ENCODE assay signal across 12 mouse cellular contexts in the genomic region with DNA sequence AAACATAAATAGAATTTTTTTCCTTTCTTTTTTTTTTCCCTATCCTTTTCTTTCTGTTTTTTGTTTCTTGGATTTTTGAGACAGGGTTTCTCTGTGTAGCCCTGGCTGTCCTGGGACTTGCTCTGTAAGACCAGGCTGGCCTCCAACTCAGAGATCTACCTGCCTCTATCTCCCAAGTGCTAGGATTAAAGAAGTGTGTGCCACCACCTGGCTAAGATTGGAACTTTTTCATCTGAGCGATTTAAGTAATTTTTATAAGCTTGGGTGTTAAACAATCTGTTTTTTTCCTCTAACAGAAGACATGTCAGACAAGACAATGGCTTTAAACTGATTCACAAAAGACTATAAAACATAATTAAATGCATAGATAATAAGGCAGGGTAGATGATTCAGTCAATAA. TPM values are rescaled to one million over a fixed set of nuclear protein-coding genes. Genes with fewer than 3 reads are reported as not detected.
DNase-seq lines count a peak whose midpoint lies in the region; ATAC-seq and TF ChIP-seq lines count a peak whose summit lies in the region.
"Had no signal": no experiment of that assay in that cellular context is flagged by ENCODE, and none has a peak within 500 bp of the region (broad histone marks: within the 10 kb centered on the region; RNA-seq: fewer than 3 reads in every experiment).

No protein-coding gene starts in this region.

- no peaks in the 10 kb centered on the region for H3K9me3 ChIP-seq in midbrain, embryonic 14.5 days (ENCODE audit: control insufficient read depth, low read length)
- H3K9me3 ChIP-seq in midbrain, embryonic 15.5 days, result no peaks in the 10 kb centered on the region
- no peaks in the 10 kb centered on the region for H3K9me3 ChIP-seq in MEL (replicated peaks; ENCODE audit: insufficient read depth, low read length)
- H3K9me3 ChIP-seq in stomach, postnatal 0 days (ENCODE audit: control insufficient read depth, low read length), result no peaks in the 10 kb centered on the region
- H3K9me3 ChIP-seq in kidney, embryonic 15.5 days (replicated peaks), result no peaks in the 10 kb centered on the region
- H3K9me3 ChIP-seq: hindbrain, embryonic 15.5 days had no signal

- ATAC-seq in midbrain, embryonic 14.5 days (ENCODE audit: low FRiP score, low TSS enrichment), result no peak
- no peak for ATAC-seq in midbrain, embryonic 15.5 days (replicated peaks)
- ATAC-seq in stomach, postnatal 0 days (ENCODE audit: low FRiP score, low TSS enrichment), result no peak
- ATAC-seq in kidney, embryonic 15.5 days (replicated peaks; ENCODE audit: low FRiP score), result no peak
- ATAC-seq: forebrain, embryonic 14.5 days had no signal

- TF ChIP-seq EP300 in MEL (IDR thresholded peaks at IDR 0.05; ENCODE audit: low read depth in 1 of 2, low read length in 2 of 2), result no peak
- no peak for TF ChIP-seq EP300 in stomach, postnatal 0 days (optimal IDR thresholded peaks at IDR 0.05)

- TF ChIP-seq CTCF in kidney, adult 2 months (conservative IDR thresholded peaks at IDR 0.05; ENCODE audit: insufficient read depth, insufficient read length, low read depth, low read length), result 0 out of 2 replicates have a peak, but pooled peaks have one; percentile 13
- peak in 2 of 3 experiments; percentile 11 to 46; a peak in 3 of 6 replicates for TF ChIP-seq CTCF in MEL (IDR thresholded peaks at IDR 0.05 in 2 of 3, conservative IDR thresholded peaks at IDR 0.05 in 1 of 3; ENCODE audit: control insufficient read depth in 1 of 3, insufficient read depth in 1 of 3, low read depth in 2 of 3, low read length in 3 of 3, poor library complexity in 1 of 3, severe bottlenecking in 1 of 3)
- peak; percentile 56 for TF ChIP-seq CTCF in stomach, postnatal 0 days (IDR thresholded peaks at IDR 0.05; ENCODE audit: low read depth)

- H3K27me3 ChIP-seq in kidney, adult 2 months (replicated peaks; ENCODE audit: control insufficient read depth, insufficient read depth, low read length), result no peaks in the 10 kb centered on the region
- H3K27me3 ChIP-seq in midbrain, embryonic 14.5 days (ENCODE audit: control insufficient read depth, insufficient read depth, low read length), result no peaks in the 10 kb centered on the region
- H3K27me3 ChIP-seq in midbrain, embryonic 15.5 days (replicated peaks), result no peaks in the 10 kb centered on the region
- H3K27me3 ChIP-seq in MEL (ENCODE audit: control insufficient read depth in 1 of 2, insufficient read depth in 2 of 2, low read length in 2 of 2), result no peaks in the 10 kb centered on the region
- H3K27me3 ChIP-seq in stomach, postnatal 0 days (ENCODE audit: control insufficient read depth, insufficient read depth, low read length), result no peaks in the 10 kb centered on the region
- H3K27me3 ChIP-seq in kidney, embryonic 15.5 days, result no peaks in the 10 kb centered on the region
- H3K27me3 ChIP-seq: hindbrain, embryonic 15.5 days had no signal

- no peak for TF ChIP-seq POLR2A in kidney, adult 2 months (IDR thresholded peaks at IDR 0.05; ENCODE audit: low read depth, low read length)
- no peak for TF ChIP-seq POLR2A in MEL (IDR thresholded peaks at IDR 0.05; ENCODE audit: control insufficient read depth in 1 of 2, insufficient read depth in 1 of 2, low read depth in 1 of 2, low read length in 2 of 2, poor library complexity in 1 of 2)

- peak; percentile 28 for DNase-seq in kidney, adult 2 months
- no peak for DNase-seq in kidney, adult 9 months
- DNase-seq in midbrain, embryonic 14.5 days, result peak; percentile 14
- DNase-seq in MEL (ENCODE audit: low read depth, low spot score), result peak; percentile 51
- no peak for DNase-seq in stomach, postnatal 0 days (ENCODE audit: low spot score)
- DNase-seq: adrenal gland, postnatal 10 days; heart, postnatal 10 days; liver had no signal

- no peak overlapping the region for H3K4me3 ChIP-seq in kidney, adult 2 months (ENCODE audit: insufficient read depth, low read depth, low read length)
- H3K4me3 ChIP-seq in midbrain, embryonic 14.5 days (replicated peaks; ENCODE audit: low read depth, low read length), result no peak overlapping the region
- no peak overlapping the region for H3K4me3 ChIP-seq in midbrain, embryonic 15.5 days
- H3K4me3 ChIP-seq in MEL (ENCODE audit: control insufficient read depth in 1 of 2, insufficient read depth in 1 of 2, low read depth in 2 of 2, low read length in 2 of 2), result no peak overlapping the region
- H3K4me3 ChIP-seq in stomach, postnatal 0 days (ENCODE audit: low read depth, low read length), result no peak overlapping the region
- H3K4me3 ChIP-seq in kidney, embryonic 15.5 days (replicated peaks), result no peak overlapping the region
- H3K4me3 ChIP-seq: hindbrain, embryonic 15.5 days had no signal

- H3K4me1 ChIP-seq in kidney, adult 2 months (ENCODE audit: control insufficient read depth, insufficient read depth, low read length), result peaks cover 5% of the 10 kb centered on the region; the same call in 1 of the 2 replicates
- H3K4me1 ChIP-seq in midbrain, embryonic 14.5 days (ENCODE audit: control insufficient read depth, insufficient read depth, low read length), result peaks cover 17% of the 10 kb centered on the region
- H3K4me1 ChIP-seq in midbrain, embryonic 15.5 days, result peaks cover 22% of the 10 kb centered on the region
- peaks cover 0 to 11% of the 10 kb centered on the region in 2 experiments; a peak in 3 of 4 replicates for H3K4me1 ChIP-seq in MEL (ENCODE audit: control insufficient read depth in 1 of 2, insufficient read depth in 2 of 2, low read length in 2 of 2)
- H3K4me1 ChIP-seq in stomach, postnatal 0 days (replicated peaks; ENCODE audit: control insufficient read depth, insufficient read depth), result peaks cover 4% of the 10 kb centered on the region; the same call in 1 of the 2 replicates
- peaks cover 21% of the 10 kb centered on the region for H3K4me1 ChIP-seq in kidney, embryonic 15.5 days

- TF ChIP-seq RAD21 in MEL (IDR thresholded peaks at IDR 0.05; ENCODE audit: low read depth, low read length), result peak; percentile 31

- no peak overlapping the region for H3K27ac ChIP-seq in kidney, adult 2 months (ENCODE audit: insufficient read depth, low read depth, low read length)
- H3K27ac ChIP-seq in midbrain, embryonic 14.5 days (replicated peaks; ENCODE audit: low read depth, low read length), result no peak overlapping the region
- H3K27ac ChIP-seq in midbrain, embryonic 15.5 days, result no peak overlapping the region
- H3K27ac ChIP-seq in MEL (ENCODE audit: control insufficient read depth, low read depth, low read length), result no peak overlapping the region
- no peak overlapping the region for H3K27ac ChIP-seq in stomach, postnatal 0 days (replicated peaks)
- H3K27ac ChIP-seq in kidney, embryonic 15.5 days, result no peak overlapping the region
- H3K27ac ChIP-seq: hindbrain, embryonic 15.5 days had no signal

- H3K36me3 ChIP-seq in kidney, adult 2 months (ENCODE audit: control insufficient read depth, insufficient read depth, low read length), result no peaks in the 10 kb centered on the region
- H3K36me3 ChIP-seq in midbrain, embryonic 14.5 days (ENCODE audit: control insufficient read depth, insufficient read depth, low read length), result no peaks in the 10 kb centered on the region
- no peaks in the 10 kb centered on the region for H3K36me3 ChIP-seq in midbrain, embryonic 15.5 days (replicated peaks)
- H3K36me3 ChIP-seq in MEL (ENCODE audit: control insufficient read depth in 1 of 2, insufficient read depth in 2 of 2, low read length in 2 of 2), result peaks cover 0 to 21% of the 10 kb centered on the region in 2 experiments; a peak in 2 of 4 replicates
- no peaks in the 10 kb centered on the region for H3K36me3 ChIP-seq in stomach, postnatal 0 days (ENCODE audit: control insufficient read depth, insufficient read depth, low read length)
- H3K36me3 ChIP-seq in kidney, embryonic 15.5 days, result no peaks in the 10 kb centered on the region
- H3K36me3 ChIP-seq: hindbrain, embryonic 15.5 days had no signal

- H3K79me2 ChIP-seq in MEL (ENCODE audit: control insufficient read depth, insufficient read depth, low read length, poor library complexity), result peaks cover 16% of the 10 kb centered on the region

- H3K4me2 ChIP-seq in midbrain, embryonic 14.5 days (ENCODE audit: low read length), result no peak overlapping the region
- H3K4me2 ChIP-seq in midbrain, embryonic 15.5 days, result no peak overlapping the region
- H3K4me2 ChIP-seq in stomach, postnatal 0 days (replicated peaks; ENCODE audit: low read depth), result no peak overlapping the region
- H3K4me2 ChIP-seq in kidney, embryonic 15.5 days, result no peak overlapping the region
- H3K4me2 ChIP-seq: hindbrain, embryonic 15.5 days had no signal

- 53% methylated on average over 1 of the region's 1 CpGs for WGBS in kidney, adult 2 months
- WGBS in midbrain, embryonic 14.5 days, result 31% methylated on average over 1 of the region's 1 CpGs
- 44% methylated on average over 1 of the region's 1 CpGs for WGBS in midbrain, embryonic 15.5 days
- WGBS in stomach, postnatal 0 days, result 61% methylated on average over 1 of the region's 1 CpGs
- WGBS in kidney, embryonic 15.5 days, result 36% methylated on average over 1 of the region's 1 CpGs

- no peak overlapping the region for H3K9ac ChIP-seq in midbrain, embryonic 14.5 days (replicated peaks; ENCODE audit: low read length)
- H3K9ac ChIP-seq in midbrain, embryonic 15.5 days, result no peak overlapping the region
- no peak overlapping the region for H3K9ac ChIP-seq in MEL (ENCODE audit: control insufficient read depth, low read depth, low read length, poor library complexity, severe bottlenecking)
- no peak overlapping the region for H3K9ac ChIP-seq in stomach, postnatal 0 days (ENCODE audit: low read length)
- H3K9ac ChIP-seq in kidney, embryonic 15.5 days, result no peak overlapping the region
- H3K9ac ChIP-seq: hindbrain, embryonic 15.5 days had no signal

TF ChIP-seq in MEL, 35 proteins besides CTCF, POLR2A, EP300 and RAD21:
- TF ChIP-seq SMC3 (IDR thresholded peaks at IDR 0.05; ENCODE audit: low read depth, low read length) (peak; percentile 49), CHD1 (IDR thresholded peaks at IDR 0.05; ENCODE audit: low read depth, low read length) (no peak)

RNA-seq across cellular contexts. Expression of a gene that starts 1.4 kb away (rescaled TPM):
- polyA plus RNA-seq in kidney, adult 2 months (2012; rRNA removed), result 6.4 and 6.5 TPM in 2 replicates
- 6.2 and 8.2 TPM in 2 replicates for polyA plus RNA-seq in midbrain, embryonic 14.5 days (2014; fragmentation: Nextera tagmentation; extraction: Ambion mirVana)
- 5.0 and 5.4 TPM in 2 replicates for polyA plus RNA-seq in midbrain, embryonic 15.5 days (2015; fragmentation: Nextera tagmentation; extraction: Ambion mirVana)
- 10.2 and 13.4 TPM in 2 replicates for total RNA-seq in MEL (2012; rRNA removed)
- 10 to 100 TPM in 1 of 2 experiments, not detected in 1; 13.9 TPM for polyA plus RNA-seq in MEL (2012; ENCODE audit: insufficient read depth in 1 of 2, insufficient read length in 2 of 2, low read depth in 1 of 2, low replicate concordance in 2 of 2, missing spikeins in 1 of 2)
- polyA plus RNA-seq in stomach, postnatal 0 days (2015; fragmentation: Nextera tagmentation; extraction: Ambion mirVana), result 3.2 and 3.3 TPM in 2 replicates
- polyA plus RNA-seq in kidney, embryonic 15.5 days (2015; fragmentation: Nextera tagmentation; extraction: Ambion mirVana), result 5.5 and 5.6 TPM in 2 replicates

Comparison
In these comparisons a context has a peak if more than half of its experiments do, and no peak if none do; other contexts are left out.
1. DNase-seq: peak in kidney, adult 2 months (single experiment), midbrain, embryonic 14.5 days (single experiment) and MEL (single experiment); none in kidney, adult 9 months (single experiment) and stomach, postnatal 0 days (single experiment).
2. Peak in every context shown above with its lines, with median percentiles within 50 percentile points of each other: CTCF ChIP-seq.